Mouse (Mus musculus) brain, adult 10 weeks (tissue): ENCODE measurements around the gene E2f7. TPM values are rescaled to one million over a fixed set of nuclear protein-coding genes. Genes with fewer than 3 reads are reported as not detected.

Source experiments
- polyA plus RNA-seq: library from polyadenylated mRNA; stranded (reverse); fragments of 350-450 nt; fragmentation: Illumina TruSeq; extraction: RNeasy Lipid Tissue Mini Kit (QIAGEN cat#74804); gene quantifications from one replicate; pipeline ENCODE4 v1.2.3, GENCODE M21; 2015; ENCODE audit warnings: low read depth, low replicate concordance

E2f7 gene
- 0.18 TPM for polyA plus RNA-seq

GRCm38 (mm10) chr10:110744686-110745639 is at the start of gene E2f7:
TSS of gene E2f7 (plus strand) at chr10:110745439.

Other genes starting within 250 kb of the E2f7 start
- gene Csrp2, start 174.3 kb downstream of the E2f7 start, polyA plus RNA-seq: 19.1 TPM